Mouse (Mus musculus) hindbrain, embryonic 11.5 days (tissue): ENCODE data around the gene Sema3f. TPM values are rescaled to one million over a fixed set of nuclear protein-coding genes. Genes with fewer than 3 reads are reported as not detected.

Experiments
- ATAC-seq: fragments of 200-750 bp; cut with Nextera tagmentation; 2 replicates; pipeline ENCODE4 v1.8.0; 2017; ENCODE audit warnings: mild to moderate bottlenecking, moderate TSS enrichment, moderate library complexity; ENCODE audit not compliant: low FRiP score
- DNase-seq: peaks from one replicate; pipeline ENCODE4 v3.0.0-alpha.2; 2015; ENCODE audit warnings: low spot score
- H3K27ac ChIP-seq: fragments of 300-500 bp; sonication (generic); 2 replicates; pipeline ENCODE4 v1.5.1; 2014; ENCODE audit warnings: mild to moderate bottlenecking, low read depth, low read length
- H3K27me3 ChIP-seq: fragments of 300-500 bp; sonication (generic); 2 replicates; pipeline ENCODE4 v1.6.1; 2014; ENCODE audit warnings: mild to moderate bottlenecking, low read length, moderate library complexity, mixed read lengths; ENCODE audit not compliant: control insufficient read depth, insufficient read depth
- H3K36me3 ChIP-seq: fragments of 300-500 bp; sonication (generic); 2 replicates; pipeline ENCODE4 v1.6.1; 2014; ENCODE audit warnings: mild to moderate bottlenecking, low read length, moderate library complexity, mixed read lengths; ENCODE audit not compliant: control insufficient read depth, insufficient read depth
- H3K4me1 ChIP-seq: fragments of 300-500 bp; sonication (generic); replicated peaks from 2 replicates; pipeline ENCODE4 v1.6.1; 2014; ENCODE audit warnings: low read length, mixed read lengths; ENCODE audit not compliant: control insufficient read depth, insufficient read depth
- H3K4me2 ChIP-seq: fragments of 300-500 bp; sonication (generic); replicated peaks from 2 replicates; pipeline ENCODE4 v1.6.1; 2014; ENCODE audit warnings: mild to moderate bottlenecking, low read depth, low read length
- H3K4me3 ChIP-seq: fragments of 300-500 bp; sonication (generic); 2 replicates; pipeline ENCODE4 v1.5.1; 2014; ENCODE audit warnings: low read depth, low read length
- H3K9ac ChIP-seq: fragments of 300-500 bp; sonication (generic); 2 replicates; pipeline ENCODE4 v1.6.1; 2014; ENCODE audit warnings: low read depth, low read length
- H3K9me3 ChIP-seq: fragments of 300-500 bp; sonication (generic); 2 replicates; pipeline ENCODE4 v1.6.1; 2016; ENCODE audit warnings: low read length; ENCODE audit not compliant: control insufficient read depth
- WGBS: fragments of 180-500 bp; shearing (Covaris S2); extraction: QIAGEN DNeasy Blood & Tissue Kit; methylation state at CpG from one replicate; pipeline ENCODE4 v1.1.7; 2014; 5-methylcytosine and 5-hydroxymethylcytosine counted together
- polyA plus RNA-seq: library from polyadenylated mRNA; unstranded; fragments of >200 nt; fragmentation: Nextera tagmentation; extraction: Ambion mirVana; gene quantifications from 2 replicates; pipeline ENCODE4 v1.2.1, GENCODE M21; 2014

Sema3f gene
- polyA plus RNA-seq, 1 experiment from 2014 or later, result 12.0 TPM

- Histone ChIP-seq H3K27me3 (peaks cover 14% of the 10 kb centered on the region), H3K4me3 (no peak overlapping the region), H3K4me2 (no peak overlapping the region), H3K27ac (peak overlapping the region; percentile 56; the same call in 1 of the 2 replicates), H3K36me3 (peaks cover 7% of the 10 kb centered on the region), H3K9ac (no peak overlapping the region), H3K9me3 (no peaks in the 10 kb centered on the region), H3K4me1 (peaks cover 15% of the 10 kb centered on the region)
- peak; percentile 94 for DNase-seq
- ATAC-seq, result peak; percentile 58
- WGBS, result 22% methylated on average over 7 of the region's 7 CpGs
Observed at GRCm38 (mm10) chr9:107738020-107738840, 28.0 kb upstream of the Sema3f start.

GRCm38 (mm10) chr9:107736185-107736485 lies 25.9 kb upstream of the Sema3f start:
- no peak overlapping the region for H3K4me3 ChIP-seq

GRCm38 (mm10) chr9:107735356-107736184 lies 25.3 kb upstream of the Sema3f start:
- Histone ChIP-seq H3K4me2 (peak overlapping the region; percentile 29), H3K27me3 (peaks cover 14% of the 10 kb centered on the region), H3K9me3 (no peaks in the 10 kb centered on the region), H3K36me3 (no peaks in the 10 kb centered on the region), H3K4me3 (no peak overlapping the region), H3K4me1 (peaks cover 15% of the 10 kb centered on the region), H3K9ac (peak overlapping the region; percentile 33; the same call in 1 of the 2 replicates), H3K27ac (peak overlapping the region; percentile 69)
- DNase-seq (peak; percentile 50), ATAC-seq (no peak; the same call in 1 of the 2 replicates)
- 3% methylated on average over 17 of the region's 17 CpGs for WGBS

More at GRCm38 (mm10) chr9:107736185-107736485, 25.9 kb upstream of the Sema3f start:
- 2% methylated on average over 7 of the region's 7 CpGs for WGBS
- H3K4me2 ChIP-seq, result peak overlapping the region; percentile 29
- peak overlapping the region; percentile 33; the same call in 1 of the 2 replicates for H3K9ac ChIP-seq
- peak overlapping the region; percentile 69 for H3K27ac ChIP-seq
- H3K9me3 ChIP-seq, result no peaks in the 10 kb centered on the region
- H3K36me3 ChIP-seq, result peaks cover 3% of the 10 kb centered on the region; the same call in 1 of the 2 replicates
- peaks cover 15% of the 10 kb centered on the region for H3K4me1 ChIP-seq
- no peak for DNase-seq
- peaks cover 14% of the 10 kb centered on the region for H3K27me3 ChIP-seq
- ATAC-seq, result no peak

- H3K9me3 ChIP-seq, result no peaks in the 10 kb centered on the region
- 26% methylated on average over 7 of the region's 7 CpGs for WGBS
- H3K27me3 ChIP-seq, result peaks cover 14% of the 10 kb centered on the region
- H3K9ac ChIP-seq, result no peak overlapping the region
- peaks cover 15% of the 10 kb centered on the region for H3K4me1 ChIP-seq
- peak overlapping the region; percentile 44; the same call in 1 of the 2 replicates for H3K27ac ChIP-seq
- no peak for ATAC-seq
- no peaks in the 10 kb centered on the region for H3K36me3 ChIP-seq
- no peak overlapping the region for H3K4me2 ChIP-seq
- H3K4me3 ChIP-seq, result no peak overlapping the region
- no peak for DNase-seq
Observed at GRCm38 (mm10) chr9:107734567-107734971, 24.3 kb upstream of the Sema3f start.

- no peaks in the 10 kb centered on the region for H3K36me3 ChIP-seq
- no peaks in the 10 kb centered on the region for H3K27me3 ChIP-seq
- H3K9me3 ChIP-seq, result no peaks in the 10 kb centered on the region
- 18% methylated on average over 3 of the region's 3 CpGs for WGBS
- ATAC-seq (no peak), DNase-seq (peak; percentile 56)
- no peak overlapping the region for H3K4me3 ChIP-seq
- H3K4me2 ChIP-seq, result no peak overlapping the region
- 0 out of 2 replicates have a peak, but pooled peaks cover 2% of the 10 kb centered on the region for H3K4me1 ChIP-seq
- peak overlapping the region; percentile 19 for H3K27ac ChIP-seq
- H3K9ac ChIP-seq, result no peak overlapping the region
Observed at GRCm38 (mm10) chr9:107729709-107730108, 19.4 kb upstream of the Sema3f start.

- no peak for ATAC-seq
- peak overlapping the region; percentile 19 for H3K27ac ChIP-seq
- 0 out of 2 replicates have a peak, but pooled peaks cover 2% of the 10 kb centered on the region for H3K4me1 ChIP-seq
Observed at GRCm38 (mm10) chr9:107728919-107729670, 18.8 kb upstream of the Sema3f start.

GRCm38 (mm10) chr9:107727041-107727440 lies 16.8 kb upstream of the Sema3f start:
- H3K4me1 ChIP-seq, result peaks cover 12% of the 10 kb centered on the region
- no peak for DNase-seq

More at GRCm38 (mm10) chr9:107728919-107729670, 18.8 kb upstream of the Sema3f start:
- H3K4me3 ChIP-seq, result no peak overlapping the region
- WGBS, result 72% methylated on average over 6 of the region's 6 CpGs
- no peak overlapping the region for H3K9ac ChIP-seq
- H3K9me3 ChIP-seq, result no peaks in the 10 kb centered on the region
- DNase-seq, result no peak
- no peak overlapping the region for H3K4me2 ChIP-seq
- no peaks in the 10 kb centered on the region for H3K36me3 ChIP-seq
- no peaks in the 10 kb centered on the region for H3K27me3 ChIP-seq

GRCm38 (mm10) chr9:107724796-107725195 lies 14.5 kb upstream of the Sema3f start:
- DNase-seq, result no peak
- H3K9me3 ChIP-seq, result no peaks in the 10 kb centered on the region
- no peak overlapping the region for H3K4me2 ChIP-seq
- no peak overlapping the region for H3K9ac ChIP-seq
- H3K4me1 ChIP-seq, result peaks cover 12% of the 10 kb centered on the region
- H3K36me3 ChIP-seq, result no peaks in the 10 kb centered on the region
- 85% methylated on average over 1 of the region's 1 CpGs for WGBS
- ATAC-seq, result no peak
- no peaks in the 10 kb centered on the region for H3K27me3 ChIP-seq
- no peak overlapping the region for H3K4me3 ChIP-seq
- H3K27ac ChIP-seq, result no peak overlapping the region

More at GRCm38 (mm10) chr9:107727041-107727440, 16.8 kb upstream of the Sema3f start:
- no peak for ATAC-seq
- Histone ChIP-seq H3K4me3 (no peak overlapping the region), H3K27me3 (no peaks in the 10 kb centered on the region), H3K9me3 (no peaks in the 10 kb centered on the region), H3K27ac (no peak overlapping the region), H3K4me2 (no peak overlapping the region), H3K36me3 (no peaks in the 10 kb centered on the region), H3K9ac (no peak overlapping the region)
- 55% methylated on average over 3 of the region's 3 CpGs for WGBS
